28 mouse cellular contexts compared by ENCODE assay signal in genomic region chr2:6230865-6231264, GRCm38 (mm10). TPM values are rescaled to one million over a fixed set of nuclear protein-coding genes. Genes with fewer than 3 reads are reported as not detected.
DNase-seq lines count a peak whose midpoint lies in the region; ATAC-seq and TF ChIP-seq lines count a peak whose summit lies in the region.
"Had no signal": no experiment of that assay in that cellular context is flagged by ENCODE, and none has a peak within 500 bp of the region (broad histone marks: within the 10 kb centered on the region; RNA-seq: fewer than 3 reads in every experiment).

No protein-coding gene starts in this region.

- WGBS in limb, embryonic 13.5 days: 74% methylated on average over 6 of the region's 6 CpGs
- 83% methylated on average over 6 of the region's 6 CpGs for whole genome bisulfite sequencing in limb, embryonic 10.5 days
- WGBS in lung, postnatal 0 days: 59% methylated on average over 6 of the region's 6 CpGs
- 47% methylated on average over 6 of the region's 6 CpGs for WGBS in limb, embryonic 15.5 days

- H3K27ac ChIP-seq in limb, embryonic 13.5 days: no peak overlapping the region
- H3K27ac ChIP-seq in limb, embryonic 10.5 days: no peak overlapping the region
- H3K27ac ChIP-seq in lung, postnatal 0 days (ENCODE audit: low read length): no peak overlapping the region
- H3K27ac ChIP-seq in limb, embryonic 15.5 days: peak overlapping the region; percentile 52; the same call in 1 of the 2 replicates
- H3K27ac ChIP-seq: embryonic facial prominence, embryonic 12.5 days; forebrain, embryonic 12.5 days; forebrain, embryonic 15.5 days; heart, embryonic 15.5 days; hindbrain, embryonic 10.5 days; hindbrain, embryonic 13.5 days had no signal

- ATAC-seq in limb, embryonic 13.5 days (ENCODE audit: low FRiP score, low read depth): 0 out of 2 replicates have a peak, but pooled peaks have one; percentile 11
- ATAC-seq in lung, postnatal 0 days: peak; percentile 63
- peak; percentile 35; the same call in 1 of the 2 replicates for ATAC-seq in limb, embryonic 15.5 days (ENCODE audit: insufficient number of reproducible peaks, low FRiP score, low TSS enrichment, low read depth)
- ATAC-seq: forebrain, embryonic 15.5 days; hindbrain, embryonic 16.5 days; Patski had no signal

- H3K27me3 ChIP-seq in limb, embryonic 13.5 days: no peaks in the 10 kb centered on the region
- H3K27me3 ChIP-seq in limb, embryonic 10.5 days (ENCODE audit: low read depth, poor library complexity, severe bottlenecking): no peaks in the 10 kb centered on the region
- no peaks in the 10 kb centered on the region for H3K27me3 ChIP-seq in lung, postnatal 0 days (replicated peaks; ENCODE audit: insufficient read depth, low read length)
- H3K27me3 ChIP-seq in limb, embryonic 15.5 days: no peaks in the 10 kb centered on the region
- H3K27me3 ChIP-seq: CH12.LX; embryonic facial prominence, embryonic 12.5 days; forebrain, embryonic 12.5 days; forebrain, embryonic 15.5 days; heart, embryonic 12.5 days; heart, embryonic 15.5 days; hindbrain, embryonic 13.5 days; Patski had no signal

- peak; percentile 21; the same call in 1 of the 2 replicates for TF ChIP-seq EP300 in lung, postnatal 0 days (IDR thresholded peaks at IDR 0.05)

- H3K4me3 ChIP-seq in limb, embryonic 13.5 days: no peak overlapping the region
- no peak overlapping the region for H3K4me3 ChIP-seq in limb, embryonic 10.5 days
- no peak overlapping the region for H3K4me3 ChIP-seq in lung, postnatal 0 days (ENCODE audit: low read depth, low read length)
- no peak overlapping the region for H3K4me3 ChIP-seq in limb, embryonic 15.5 days
- H3K4me3 ChIP-seq: embryonic facial prominence, embryonic 12.5 days; erythroblast, embryonic 14.5 days; forebrain, embryonic 12.5 days; forebrain, embryonic 15.5 days; heart, embryonic 12.5 days; heart, embryonic 15.5 days; hindbrain, embryonic 10.5 days; hindbrain, embryonic 13.5 days had no signal

- no peak for DNase-seq in limb, embryonic 10.5 days (ENCODE audit: low spot score)
- DNase-seq in lung, postnatal 0 days (ENCODE audit: low spot score): peak; percentile 74
- no peak for DNase-seq in lung, postnatal 10 days
- DNase-seq in spleen, adult 18-20 months: no peak
- DNase-seq: adrenal gland, postnatal 10 days; adrenal gland, postnatal 36 days; B cell, adult 2 months; cerebellum, adult 18-20 months; cerebellum, adult 9-10 months; cerebellum, postnatal 14 days; gastrocnemius, postnatal 25 days; heart, adult 18-20 months; heart, postnatal 10 days; heart, postnatal 36 days had no signal

- peaks cover 3% of the 10 kb centered on the region; the same call in 1 of the 2 replicates for H3K4me1 ChIP-seq in limb, embryonic 13.5 days
- no peaks in the 10 kb centered on the region for H3K4me1 ChIP-seq in limb, embryonic 10.5 days
- H3K4me1 ChIP-seq in lung, postnatal 0 days (ENCODE audit: insufficient read depth, low read depth, low read length): peaks cover 3% of the 10 kb centered on the region; the same call in 1 of the 2 replicates
- no peaks in the 10 kb centered on the region for H3K4me1 ChIP-seq in limb, embryonic 15.5 days
- H3K4me1 ChIP-seq: embryonic facial prominence, embryonic 12.5 days; forebrain, embryonic 12.5 days had no signal

- no peak overlapping the region for H3K9ac ChIP-seq in limb, embryonic 13.5 days
- no peak overlapping the region for H3K9ac ChIP-seq in lung, postnatal 0 days (replicated peaks; ENCODE audit: low read depth)
- H3K9ac ChIP-seq in limb, embryonic 15.5 days: no peak overlapping the region
- H3K9ac ChIP-seq: embryonic facial prominence, embryonic 12.5 days; forebrain, embryonic 12.5 days; forebrain, embryonic 15.5 days; heart, embryonic 12.5 days; heart, embryonic 15.5 days; hindbrain, embryonic 13.5 days had no signal

- no peak overlapping the region for H3K4me2 ChIP-seq in limb, embryonic 13.5 days (replicated peaks)
- H3K4me2 ChIP-seq in lung, postnatal 0 days (replicated peaks; ENCODE audit: low read depth, low read length): no peak overlapping the region
- H3K4me2 ChIP-seq in limb, embryonic 15.5 days: no peak overlapping the region
- H3K4me2 ChIP-seq: embryonic facial prominence, embryonic 12.5 days; forebrain, embryonic 12.5 days; forebrain, embryonic 15.5 days; heart, embryonic 12.5 days; heart, embryonic 15.5 days; hindbrain, embryonic 13.5 days had no signal

- no peaks in the 10 kb centered on the region for H3K9me3 ChIP-seq in limb, embryonic 13.5 days
- no peaks in the 10 kb centered on the region for H3K9me3 ChIP-seq in limb, embryonic 10.5 days (replicated peaks)
- no peaks in the 10 kb centered on the region for H3K9me3 ChIP-seq in lung, postnatal 0 days (ENCODE audit: low read length)
- H3K9me3 ChIP-seq in limb, embryonic 15.5 days: no peaks in the 10 kb centered on the region
- H3K9me3 ChIP-seq: embryonic facial prominence, embryonic 12.5 days; forebrain, embryonic 12.5 days; forebrain, embryonic 15.5 days; G1E; heart, embryonic 12.5 days; heart, embryonic 15.5 days; hindbrain, embryonic 10.5 days; hindbrain, embryonic 13.5 days had no signal

- H3K36me3 ChIP-seq in limb, embryonic 13.5 days: no peaks in the 10 kb centered on the region
- H3K36me3 ChIP-seq in limb, embryonic 10.5 days: no peaks in the 10 kb centered on the region
- H3K36me3 ChIP-seq in lung, postnatal 0 days (ENCODE audit: insufficient read depth, low read length): no peaks in the 10 kb centered on the region
- no peaks in the 10 kb centered on the region for H3K36me3 ChIP-seq in limb, embryonic 15.5 days
- H3K36me3 ChIP-seq: embryonic facial prominence, embryonic 12.5 days; forebrain, embryonic 12.5 days; forebrain, embryonic 15.5 days; G1E; heart, embryonic 12.5 days; heart, embryonic 15.5 days; hindbrain, embryonic 10.5 days; hindbrain, embryonic 13.5 days had no signal

- no peak for TF ChIP-seq CTCF in lung, postnatal 0 days (IDR thresholded peaks at IDR 0.05)

RNA-seq across cellular contexts. Expression of gene Echdc3, which starts 18.0 kb away (rescaled TPM):
- polyA plus RNA-seq in limb, embryonic 13.5 days (2015; fragmentation: Nextera tagmentation; extraction: Ambion mirVana): 4.3 and 5.4 TPM in 2 replicates
- polyA plus RNA-seq in limb, embryonic 10.5 days (2016; fragmentation: Nextera tagmentation; extraction: Ambion mirVana): 4.0 and 4.2 TPM in 2 replicates
- 12.0 and 15.1 TPM in 2 replicates for polyA plus RNA-seq in lung, postnatal 0 days (2015; fragmentation: Nextera tagmentation; extraction: Ambion mirVana)
- polyA plus RNA-seq in limb, embryonic 15.5 days (2015; fragmentation: Nextera tagmentation; extraction: Ambion mirVana): 6.0 and 6.1 TPM in 2 replicates
- polyA plus RNA-seq: G1E had no signal

Comparison
In these comparisons a context has a peak if more than half of its experiments do, and no peak if none do; other contexts are left out.
1. ATAC-seq: peak in every context shown above with its lines; median percentile 63 in lung, postnatal 0 days; 35 in limb, embryonic 15.5 days; 11 in limb, embryonic 13.5 days.